Mouse (Mus musculus) testis, postnatal 14 days (tissue): ENCODE measurements around the gene Ncor2.
"Not testable (repeated sequence)": the region's sequence is repeated elsewhere in the genome, so short reads cannot be mapped to it uniquely, and the experiment has no call there.

Experiments
- DNase-seq: peaks from one replicate; pipeline ENCODE4 v3.0.0; 2021; ENCODE audit warnings: low spot score

The Ncor2 gene

DNA sequence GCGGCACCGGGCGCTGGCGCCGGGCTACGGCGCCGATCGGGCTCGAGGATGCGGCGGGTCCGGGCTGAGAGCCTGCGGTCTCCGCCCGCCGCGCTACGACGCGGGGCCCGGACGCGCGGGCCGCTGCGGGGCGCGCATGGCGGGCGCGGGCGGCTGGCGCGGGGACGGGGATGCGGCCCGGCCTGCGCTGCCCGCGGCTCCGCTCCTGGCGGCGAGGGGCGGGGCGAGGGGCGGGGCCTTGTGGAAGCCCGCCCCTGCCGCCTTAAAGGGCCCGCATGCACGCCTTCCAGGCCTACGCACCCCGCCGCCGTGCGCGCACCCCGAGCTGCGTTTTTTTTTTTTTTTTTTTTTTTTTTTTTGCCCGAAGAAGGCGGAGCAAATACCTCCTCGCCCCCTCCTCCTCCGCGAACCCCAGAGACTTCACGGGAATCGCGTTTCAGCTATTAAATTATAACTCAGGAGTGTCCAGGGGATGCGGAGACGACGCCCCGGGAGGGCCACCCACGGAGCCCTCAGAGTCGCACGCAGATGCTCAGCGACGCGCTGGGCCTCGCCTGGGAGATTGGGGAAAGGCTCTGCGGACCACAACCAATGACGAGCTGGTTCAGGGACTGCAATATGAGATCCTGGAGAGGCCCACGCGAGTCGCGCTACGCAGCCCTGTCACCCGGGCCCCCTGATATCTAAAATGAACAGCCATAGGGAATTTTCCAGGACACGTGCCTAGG is at the start of gene Ncor2:
Ncor2 (minus strand) TSS at position 213 of the 728 bp plus-strand sequence.
- DNase-seq: peak; percentile 84

DNA sequence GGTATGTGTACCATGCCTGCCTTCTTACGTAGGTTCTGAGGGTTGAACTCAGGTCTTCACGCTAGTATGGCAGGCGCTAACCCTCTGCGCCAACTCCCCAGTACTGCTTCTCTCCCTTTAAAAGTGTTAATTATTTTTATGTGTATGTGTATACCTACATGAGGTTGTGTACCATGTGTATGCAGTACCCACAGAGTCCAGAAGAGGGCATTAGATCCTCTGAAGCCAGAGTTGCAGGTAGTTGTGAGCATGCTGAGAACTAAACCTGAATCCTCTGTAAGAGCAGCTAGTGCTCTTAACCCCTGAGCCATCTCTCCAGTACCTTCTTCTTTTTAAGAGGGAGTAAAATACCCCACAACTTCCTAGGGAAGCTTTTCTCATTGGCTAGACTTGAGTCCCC is 48.7 kb upstream of the Ncor2 start:
- DNase-seq: no peak

DNA sequence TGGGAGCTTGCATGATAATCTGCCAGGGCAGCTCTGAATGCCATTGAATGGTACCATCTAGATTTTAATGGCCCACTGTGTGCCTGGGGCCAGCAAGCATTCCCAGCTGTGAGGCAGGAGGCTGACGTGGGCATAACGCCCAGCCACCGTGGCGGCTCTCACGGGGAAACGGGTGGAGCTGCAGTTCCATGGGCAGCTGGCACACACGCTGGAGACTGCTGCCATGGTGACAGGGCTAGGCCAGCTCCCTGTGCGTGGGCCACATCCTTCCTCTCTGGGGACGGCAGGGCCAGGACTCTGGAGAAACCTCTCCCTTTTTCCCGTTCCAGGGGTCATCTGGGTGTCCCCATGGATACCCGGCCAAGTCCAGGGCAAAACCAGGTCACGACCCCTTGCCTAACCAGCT is 47.2 kb upstream of the Ncor2 start:
- no peak for DNase-seq

DNA sequence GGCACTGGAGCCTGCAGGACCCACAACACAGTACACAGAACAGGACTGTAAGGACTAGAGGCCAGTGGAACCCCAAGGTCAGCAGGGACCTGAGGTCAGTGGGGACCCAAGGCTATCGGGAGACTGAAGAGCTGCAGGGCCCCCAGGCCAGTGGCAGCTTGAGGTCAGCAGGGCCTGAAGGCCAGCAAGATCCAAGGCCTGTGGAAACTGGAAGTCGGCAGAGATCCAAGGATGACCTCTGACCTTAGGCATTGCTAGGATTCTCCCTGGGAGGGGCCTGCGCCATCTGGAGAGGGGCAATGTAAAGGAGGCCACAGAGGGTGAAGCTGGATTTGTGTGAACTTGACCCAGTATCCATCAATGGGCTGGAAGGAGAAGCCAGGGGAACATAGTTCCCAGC is 45.9 kb upstream of the Ncor2 start:
- no peak for DNase-seq

DNA sequence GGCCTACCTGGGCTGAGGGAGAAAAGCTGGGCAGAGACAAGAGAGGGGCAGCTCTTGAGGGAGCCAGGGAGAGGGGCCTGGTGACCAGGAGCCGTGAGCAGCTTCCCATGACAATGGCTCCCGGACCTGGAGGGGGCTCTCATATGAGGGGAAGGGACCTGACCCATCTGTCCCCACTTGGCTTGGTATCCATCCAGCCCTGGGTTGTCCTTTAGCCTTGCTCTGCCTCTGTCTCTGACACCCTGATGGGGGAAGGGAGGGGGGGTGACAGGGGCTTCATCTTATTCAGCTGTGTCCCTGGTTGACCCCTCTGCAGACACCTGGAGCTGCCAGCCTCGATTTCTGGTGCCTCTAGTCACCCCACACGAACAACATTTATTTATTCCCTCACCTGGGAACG is 44.9 kb upstream of the Ncor2 start:
- DNase-seq: no peak

DNA sequence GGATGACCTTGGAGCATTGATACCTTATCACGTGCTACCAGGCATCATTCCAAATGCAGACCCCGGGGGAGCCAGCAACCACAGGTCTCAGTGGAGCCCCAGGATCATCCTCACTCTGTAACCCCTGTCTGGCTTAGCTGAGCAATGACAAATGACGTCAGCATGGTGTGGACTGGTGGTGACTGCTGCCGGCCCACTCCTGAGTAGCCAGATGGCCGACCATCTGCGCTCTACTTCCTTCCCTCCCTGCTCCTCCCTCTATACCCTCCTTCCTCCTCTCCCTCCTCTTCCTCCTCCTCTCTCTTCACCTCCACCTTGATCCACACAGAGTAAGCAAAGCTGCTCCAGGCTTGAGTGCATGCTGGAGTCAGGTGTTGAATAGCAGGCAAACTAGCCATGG is 43.7 kb upstream of the Ncor2 start:
- no peak for DNase-seq

DNA sequence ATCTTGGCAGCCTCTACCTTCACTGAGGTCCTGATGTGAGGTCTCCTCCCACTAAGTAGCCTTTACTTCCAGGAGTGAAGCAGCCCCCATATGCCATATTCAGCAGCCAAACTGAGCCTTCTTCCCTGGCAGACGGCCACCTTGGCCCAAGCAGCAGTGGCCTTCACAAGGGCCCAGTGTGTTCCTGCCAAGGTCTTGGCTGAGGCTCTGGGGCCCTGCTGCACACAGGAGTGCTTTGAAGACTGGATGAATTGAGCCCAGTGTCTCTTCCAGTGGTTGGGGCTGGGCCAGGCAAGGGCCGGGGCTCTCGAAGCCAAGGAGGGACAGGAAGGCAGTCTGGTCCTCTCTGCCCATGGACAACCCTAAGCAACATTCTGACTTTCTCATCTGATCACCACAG is 42.8 kb upstream of the Ncor2 start:
- peak; percentile 91 for DNase-seq

DNA sequence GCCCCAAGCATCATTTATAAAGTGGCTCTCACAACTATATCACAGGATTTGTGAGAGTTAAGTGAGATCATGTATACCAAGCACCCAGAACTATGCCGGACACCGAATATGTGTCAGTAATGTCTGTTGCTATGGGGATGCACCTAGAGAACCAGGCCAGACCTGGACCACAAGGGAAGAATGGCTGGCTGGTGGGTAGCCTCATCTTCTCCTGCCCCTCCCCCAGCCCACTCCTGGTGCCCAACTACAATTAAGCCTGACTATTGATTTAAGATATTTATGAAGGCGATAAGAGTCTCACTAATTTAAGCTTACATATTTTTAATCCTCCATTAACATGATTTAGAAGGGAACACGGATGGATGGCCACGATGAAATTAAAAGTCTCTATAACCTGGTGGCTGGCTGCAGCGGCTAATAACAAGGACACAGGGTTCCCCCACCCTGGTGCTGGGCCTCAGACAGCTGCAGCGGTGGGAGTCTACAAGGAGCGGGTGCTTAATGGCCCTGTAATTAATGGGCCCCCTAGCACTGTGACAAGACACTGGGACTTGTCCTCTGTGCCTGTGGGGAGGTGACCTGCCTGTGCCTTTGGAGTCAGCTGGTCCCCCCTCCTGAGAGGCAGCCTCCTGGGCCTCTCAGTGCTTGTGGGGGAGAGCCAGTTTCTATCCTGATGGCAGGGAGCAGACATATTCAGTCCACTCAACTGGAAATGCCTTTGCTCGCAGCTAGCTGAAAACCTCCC is 38.6 kb upstream of the Ncor2 start:
- DNase-seq: no peak

DNA sequence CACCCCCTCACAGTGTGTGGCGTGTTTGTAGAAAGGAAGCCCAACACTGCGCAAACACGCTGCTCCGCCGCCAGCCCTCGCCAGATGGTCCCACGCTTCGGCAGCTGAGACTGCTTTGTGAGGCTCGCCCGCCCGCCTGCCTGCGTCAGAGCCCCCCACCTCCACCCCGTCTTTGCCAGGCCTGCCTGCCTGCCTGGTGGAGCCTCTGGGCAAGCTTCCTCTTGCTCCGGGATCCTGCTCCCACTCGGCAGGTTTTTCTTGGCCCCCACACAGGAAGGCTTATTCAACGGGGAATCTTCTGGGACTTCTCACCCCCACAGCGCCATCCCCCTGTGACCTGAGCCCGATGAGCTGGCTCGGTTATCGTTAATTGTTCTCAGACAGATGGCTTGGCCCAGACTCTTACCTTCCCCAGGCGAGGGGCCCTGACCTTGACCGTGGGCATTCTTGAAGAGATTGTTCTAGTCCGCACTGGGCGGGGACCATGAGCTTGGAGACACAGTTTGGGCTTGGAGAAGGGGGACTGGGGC is 37.0 kb upstream of the Ncor2 start:
- peak; percentile 79 for DNase-seq

DNA sequence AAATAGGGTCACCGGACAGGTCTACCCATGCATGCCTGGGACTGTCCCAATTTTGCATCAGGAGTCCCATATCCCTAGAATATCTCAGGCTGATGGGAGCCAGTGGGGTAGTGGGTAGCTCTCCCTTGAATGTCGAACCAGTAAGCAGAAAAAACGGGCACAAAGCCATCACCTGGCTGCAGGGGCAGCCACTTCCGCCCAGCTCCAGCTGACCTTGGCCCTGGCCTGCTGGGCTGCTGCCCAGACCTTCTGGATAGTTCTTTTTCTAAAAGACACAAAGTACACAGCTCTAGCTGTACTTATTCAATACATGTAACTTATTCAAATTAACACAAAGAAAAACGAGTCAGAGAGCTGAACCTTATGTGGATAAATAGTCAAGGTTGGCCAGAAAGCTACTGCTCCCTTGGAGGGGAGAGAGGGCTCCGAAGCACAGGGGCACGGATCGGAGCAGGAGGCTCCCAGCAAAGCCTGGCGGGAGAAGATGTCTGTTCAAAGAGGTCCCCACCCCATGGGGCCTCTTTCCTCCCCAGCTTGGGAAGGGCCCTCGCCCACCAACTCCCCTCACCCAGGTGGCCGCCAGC is 36.4 kb upstream of the Ncor2 start:
- peak; percentile 84 for DNase-seq

DNA sequence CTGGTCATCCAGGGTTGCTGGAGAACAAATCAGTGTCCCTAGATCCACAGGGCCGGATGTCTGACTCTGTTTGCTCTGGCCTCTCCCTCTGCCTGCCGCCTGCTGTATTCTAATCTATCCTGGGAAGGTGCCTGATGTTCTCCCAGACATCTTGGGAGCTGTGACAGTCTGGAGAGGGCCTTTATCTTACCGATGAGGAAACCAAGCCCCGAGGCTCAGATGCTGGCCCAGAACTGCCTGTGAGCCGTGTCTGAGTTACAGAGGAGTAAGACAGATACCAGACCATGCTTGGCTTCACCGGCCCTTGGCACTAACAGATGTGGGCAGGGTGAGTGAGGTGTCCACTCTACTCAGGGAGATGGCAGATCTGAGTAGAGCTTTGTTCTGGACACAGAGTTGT is 35.0 kb upstream of the Ncor2 start:
- no peak for DNase-seq

DNA sequence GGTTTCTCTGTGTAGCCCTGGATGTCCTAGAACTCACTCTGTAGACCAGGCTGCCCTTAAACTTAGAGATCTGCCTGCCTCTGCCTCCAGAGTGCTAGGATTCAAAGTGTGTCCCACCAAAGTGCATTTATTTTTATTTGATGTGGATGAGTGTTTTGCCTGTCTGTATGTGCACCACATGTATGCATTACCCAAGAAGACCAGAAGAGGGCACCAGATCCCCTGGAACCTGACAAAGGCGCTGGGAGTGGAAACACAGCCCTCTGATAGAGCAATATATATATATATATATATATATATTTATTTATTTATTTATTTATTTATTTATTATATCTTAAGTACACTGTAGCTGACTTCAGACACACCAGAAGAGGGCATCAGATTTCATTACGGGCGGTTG is 25.9 kb upstream of the Ncor2 start:
- not testable (repeated sequence) for DNase-seq

DNA sequence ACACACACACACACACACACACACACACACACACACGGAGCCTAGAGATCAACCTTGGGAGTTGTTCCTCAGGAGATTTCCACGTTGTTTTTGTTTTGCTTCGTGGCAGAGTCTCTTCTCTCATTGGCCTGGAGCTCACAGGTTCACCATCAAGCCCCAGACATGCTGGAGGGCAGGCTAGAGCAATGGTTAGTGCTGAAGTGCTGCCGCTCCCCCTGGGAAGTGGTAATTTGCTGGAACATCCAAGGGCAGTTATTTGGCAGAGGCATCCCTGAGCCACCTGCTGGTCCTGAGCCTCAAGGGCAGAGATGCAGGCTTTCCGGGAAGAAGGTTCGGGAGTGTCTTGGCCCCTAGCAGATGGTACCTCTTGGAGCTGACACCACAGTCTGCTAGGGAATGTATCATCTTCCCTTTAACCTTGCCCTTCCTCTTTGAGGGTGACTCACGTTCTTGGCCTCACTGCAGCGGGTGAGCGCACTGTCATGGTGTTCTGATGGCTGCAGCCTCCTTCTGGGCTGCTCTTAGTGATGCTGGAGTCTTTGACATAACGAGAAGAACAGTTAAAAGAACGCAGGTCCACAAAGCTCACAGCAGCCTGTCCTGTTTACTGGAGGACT is 25.3 kb upstream of the Ncor2 start:
- no peak for DNase-seq

DNA sequence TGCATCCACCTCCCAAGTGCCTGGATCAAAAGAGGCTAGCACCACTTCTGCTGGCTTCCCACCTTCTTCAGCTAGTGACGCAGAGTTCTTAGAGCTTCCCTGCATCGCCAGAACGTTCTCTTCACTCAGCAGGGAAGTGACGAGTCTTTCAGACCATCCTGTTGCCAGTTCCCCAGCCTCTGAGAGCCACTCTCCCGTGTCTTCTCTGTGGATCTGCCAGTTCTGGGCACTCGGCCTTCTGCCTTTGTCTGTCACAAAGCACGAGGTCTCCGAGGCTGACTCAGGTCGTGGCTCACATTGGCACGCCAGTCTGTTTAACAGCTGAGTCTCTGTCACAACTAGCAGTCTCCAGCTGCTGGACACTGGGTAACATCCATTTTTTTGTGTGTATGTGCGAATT is 24.7 kb upstream of the Ncor2 start:
- no peak for DNase-seq

DNA sequence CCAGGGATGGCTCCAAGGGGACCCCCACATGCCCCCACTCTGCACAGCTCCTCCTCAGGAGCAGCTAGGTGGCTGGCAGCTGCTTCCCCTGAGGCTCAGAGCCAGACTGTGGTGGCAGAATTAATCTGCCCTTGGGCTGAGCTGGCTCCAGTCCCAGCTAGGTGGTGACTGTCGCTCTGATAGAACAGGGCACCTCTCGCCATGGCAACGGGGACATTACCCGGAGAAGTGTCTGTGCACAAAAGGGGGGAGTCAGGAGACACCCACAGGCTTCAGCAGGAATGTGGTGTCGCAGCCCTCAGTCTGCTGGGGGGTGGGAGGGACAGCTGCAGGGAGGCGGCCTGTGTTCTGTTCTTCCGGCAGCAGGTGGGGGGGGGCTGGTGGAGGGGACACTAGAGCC is 24.1 kb upstream of the Ncor2 start:
- DNase-seq: peak; percentile 81

DNA sequence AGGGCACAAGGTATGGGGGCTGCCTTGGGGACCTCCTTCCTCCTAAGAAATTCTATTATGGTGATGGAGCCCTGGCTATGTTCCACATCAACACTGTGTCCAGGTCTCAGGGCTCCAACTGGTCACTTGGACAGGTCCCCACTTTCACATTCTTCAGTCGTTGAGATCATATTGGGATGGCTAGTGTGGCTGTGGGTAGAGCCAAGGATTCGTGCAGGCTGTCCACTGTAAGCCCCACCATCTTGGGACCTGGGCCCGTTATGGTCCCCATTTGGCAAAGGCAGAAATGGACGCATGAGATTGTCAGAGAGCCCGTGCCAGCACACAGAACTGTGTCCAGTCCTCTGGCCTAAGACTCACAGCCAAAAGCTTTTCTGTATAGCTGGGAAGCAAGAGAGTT is 23.1 kb upstream of the Ncor2 start:
- DNase-seq: no peak

DNA sequence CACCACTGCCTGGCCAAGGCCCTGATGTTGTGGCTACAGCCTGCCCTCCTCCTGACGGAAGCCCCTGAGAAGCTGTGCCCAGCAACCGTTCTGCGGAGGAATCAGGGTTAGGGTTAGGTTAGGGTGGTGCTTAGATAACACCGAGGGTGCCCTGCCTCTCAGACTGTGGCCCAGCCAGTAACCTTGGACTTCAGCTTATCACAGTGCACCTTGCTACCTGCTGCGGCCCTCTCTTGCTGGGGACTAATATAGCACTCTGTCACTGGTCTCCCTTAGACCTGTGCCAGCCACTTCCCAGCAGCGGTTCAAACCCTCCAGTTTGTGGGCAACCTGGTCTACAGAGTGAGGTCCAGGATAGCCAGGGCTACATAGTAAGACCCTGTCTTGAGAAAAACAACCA is 20.1 kb upstream of the Ncor2 start:
- no peak for DNase-seq

DNA sequence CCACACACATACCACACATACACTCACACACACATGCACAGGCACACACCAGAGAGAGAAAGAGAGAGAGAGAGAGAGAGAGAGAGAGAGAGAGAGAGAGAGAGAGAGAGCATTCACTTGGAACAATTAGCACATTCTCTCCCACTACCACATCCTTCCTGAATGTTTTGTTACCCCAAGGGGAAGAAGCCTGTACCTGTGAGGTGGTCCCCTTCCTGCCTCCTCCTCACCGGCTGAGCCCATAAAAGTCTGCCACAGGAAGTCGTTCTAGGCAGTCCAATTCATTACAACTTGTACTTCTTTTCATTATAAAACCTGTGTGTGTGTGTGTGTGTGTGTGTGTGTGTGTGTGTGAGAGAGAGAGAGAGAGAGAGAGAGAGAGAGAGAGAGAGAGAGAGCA is 18.3 kb upstream of the Ncor2 start:
- DNase-seq: not testable (repeated sequence)

DNA sequence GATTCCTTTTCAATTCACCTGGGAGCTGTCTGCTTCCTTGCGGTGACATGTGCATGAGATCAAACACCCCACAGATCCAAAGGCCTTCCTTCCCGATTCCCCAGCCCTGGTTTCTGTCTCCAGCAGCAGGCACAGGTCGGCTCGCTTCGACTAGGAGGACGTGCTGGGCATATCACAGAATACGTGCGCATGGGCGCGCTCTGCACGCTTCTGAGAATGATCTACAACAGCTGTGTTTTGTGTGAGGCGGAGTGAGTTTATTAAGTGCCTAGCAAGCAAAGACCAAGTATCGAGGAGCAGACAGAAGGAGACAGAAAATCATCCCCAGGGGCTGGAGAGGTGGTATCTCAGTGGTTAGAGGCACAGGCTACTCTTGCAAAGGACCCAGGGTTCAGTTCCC is 17.0 kb upstream of the Ncor2 start:
- DNase-seq: no peak

DNA sequence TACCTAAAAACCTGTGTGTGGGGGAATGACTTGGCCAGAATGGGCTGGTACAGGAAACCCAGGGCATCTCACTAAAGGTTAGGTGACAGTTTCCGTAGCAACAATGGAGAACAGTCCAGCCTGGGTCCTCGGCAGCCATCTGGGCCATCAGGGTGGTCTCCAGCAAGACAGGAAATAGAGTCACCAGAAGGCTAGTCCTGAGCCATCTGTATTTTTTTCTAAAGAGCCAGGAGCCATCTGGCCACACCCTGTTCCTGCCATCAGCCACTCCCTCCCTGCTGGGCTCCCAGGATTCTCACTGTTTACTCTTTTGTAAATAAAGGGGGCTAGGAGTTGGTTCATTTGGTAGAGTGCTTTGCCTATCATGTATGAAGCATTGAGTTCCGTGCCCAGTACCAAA is 16.1 kb upstream of the Ncor2 start:
- DNase-seq: no peak

DNA sequence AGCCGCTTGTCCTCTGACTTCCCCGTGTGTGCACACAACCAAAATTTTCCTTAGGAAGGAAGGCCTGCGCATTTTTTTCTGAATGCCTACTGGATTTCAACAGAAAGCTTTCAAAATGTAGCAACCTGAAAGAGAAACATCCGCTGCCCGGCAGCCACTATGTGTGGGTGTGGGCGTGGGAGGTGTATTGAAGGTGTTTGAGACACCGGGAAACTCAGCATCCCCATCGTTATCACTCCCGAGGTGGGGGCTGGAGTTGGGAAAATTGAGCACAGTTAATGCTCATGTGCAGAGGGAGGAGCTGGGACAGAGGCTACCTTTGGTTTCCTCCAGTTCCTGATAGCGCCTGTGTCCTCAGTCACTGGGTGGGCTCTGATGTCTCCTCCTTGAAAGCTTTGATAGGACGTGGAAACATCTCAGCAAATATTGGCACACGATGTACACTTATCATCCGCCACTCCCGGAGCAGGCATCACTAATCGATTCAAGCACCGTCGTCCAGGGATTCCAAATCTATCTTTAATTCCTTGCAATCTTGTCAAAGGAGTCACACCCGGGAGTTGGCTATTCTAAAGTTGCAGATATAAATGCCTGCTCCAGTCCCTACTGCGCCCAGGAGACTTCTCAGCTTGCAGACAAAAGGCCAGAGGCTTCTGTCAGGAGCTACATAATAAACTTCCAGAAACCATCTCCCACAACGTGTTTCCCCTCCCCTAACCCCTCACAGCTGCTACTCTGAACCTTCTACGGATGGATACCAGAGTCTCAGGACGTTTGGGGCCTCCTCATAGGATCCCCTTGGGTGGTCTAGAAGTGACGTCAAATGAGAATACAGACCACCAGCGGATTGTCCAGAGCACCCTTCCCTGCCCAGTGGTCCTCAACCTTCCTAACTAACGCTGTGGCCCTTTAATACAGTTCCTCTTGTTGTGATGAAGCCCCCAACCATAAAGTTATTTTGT is 14.7 kb upstream of the Ncor2 start:
- peak; percentile 90 for DNase-seq

DNA sequence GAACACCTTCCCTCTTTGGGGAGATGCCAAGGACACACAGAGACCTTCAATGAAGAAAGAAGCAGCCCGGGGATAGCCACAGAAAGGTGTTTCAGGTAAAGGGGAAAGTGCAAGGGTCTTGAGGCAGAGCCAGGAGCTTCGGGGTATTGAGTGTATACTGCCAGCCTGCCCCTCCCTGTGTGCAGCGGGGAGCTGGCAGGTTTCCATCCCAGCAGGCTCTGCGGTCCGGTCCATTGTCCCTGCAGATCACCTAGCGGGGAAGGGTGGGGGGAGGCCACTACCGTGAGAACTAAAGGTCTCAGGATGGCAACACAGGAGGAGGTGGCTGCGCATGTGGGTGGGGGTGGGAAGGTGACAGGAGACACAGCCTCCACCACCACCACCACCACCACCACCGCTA is 12.6 kb upstream of the Ncor2 start:
- no peak for DNase-seq
